Mouse (Mus musculus) lung, postnatal 0 days (tissue): Measurements from ENCODE around the gene Nprl2. TPM values are rescaled to one million over a fixed set of nuclear protein-coding genes. Genes with fewer than 3 reads are reported as not detected.
A peak's percentile ranks its signal among the peaks of the same experiment; 100 is the strongest.

ENCODE experiments used
- ATAC-seq: fragments of 200-750 bp; cut with Nextera tagmentation; 2 replicates; pipeline ENCODE4 v1.8.0; 2017; ENCODE audit warnings: moderate library complexity
- DNase-seq: peaks from one replicate; pipeline ENCODE4 v3.0.0-alpha.2; 2016; ENCODE audit warnings: low spot score
- H3K27ac ChIP-seq: fragments of 300-500 bp; sonication (generic); 2 replicates; pipeline ENCODE4 v1.5.1; 2014; ENCODE audit warnings: antibody characterized with exemption, mild to moderate bottlenecking, low read length, mixed read lengths
- H3K27me3 ChIP-seq: fragments of 300-500 bp; sonication (generic); replicated peaks from 2 replicates; pipeline ENCODE4 v1.6.1; 2014; ENCODE audit warnings: low read length, mixed read lengths; ENCODE audit not compliant: insufficient read depth
- H3K36me3 ChIP-seq: fragments of 300-500 bp; sonication (generic); 2 replicates; pipeline ENCODE4 v1.6.1; 2014; ENCODE audit warnings: low read length, mixed read lengths; ENCODE audit not compliant: insufficient read depth
- H3K4me1 ChIP-seq: fragments of 300-500 bp; sonication (generic); 2 replicates; pipeline ENCODE4 v1.6.1; 2014; ENCODE audit warnings: antibody characterized with exemption, low read depth, low read length, mixed read lengths; ENCODE audit not compliant: insufficient read depth
- H3K4me2 ChIP-seq: fragments of 300-500 bp; sonication (generic); replicated peaks from 2 replicates; pipeline ENCODE4 v1.6.1; 2014; ENCODE audit warnings: low read depth, mild to moderate bottlenecking, low read length, moderate library complexity, mixed read lengths
- H3K4me3 ChIP-seq: fragments of 300-500 bp; sonication (generic); 2 replicates; pipeline ENCODE4 v1.5.1; 2014; ENCODE audit warnings: low read depth, low read length
- H3K9ac ChIP-seq: fragments of 300-500 bp; sonication (generic); replicated peaks from 2 replicates; pipeline ENCODE4 v1.6.1; 2014; ENCODE audit warnings: low read depth, mild to moderate bottlenecking
- H3K9me3 ChIP-seq: fragments of 300-500 bp; sonication (generic); 2 replicates; pipeline ENCODE4 v1.6.1; 2016; ENCODE audit warnings: low read length, mixed read lengths
- CTCF ChIP-seq: IDR thresholded peaks from 2 replicates; pipeline ENCODE4 v1.5.1; 2016; ENCODE audit warnings: antibody characterized with exemption, mild to moderate bottlenecking
- EP300 ChIP-seq: IDR thresholded peaks from 2 replicates; pipeline ENCODE4 v1.6.1; 2016; ENCODE audit warnings: antibody characterized with exemption, mild to moderate bottlenecking, control low read depth
- WGBS: fragments of 180-500 bp; shearing (Covaris S2); extraction: QIAGEN DNeasy Blood & Tissue Kit; methylation state at CpG from one replicate; pipeline ENCODE4 v1.1.7; 2014; 5-methylcytosine and 5-hydroxymethylcytosine counted together
- polyA plus RNA-seq: library from polyadenylated mRNA; unstranded; fragments of >200 nt; fragmentation: Nextera tagmentation; extraction: Ambion mirVana; gene quantifications from 2 replicates; pipeline ENCODE4 v1.2.1, GENCODE M21; 2015

Nprl2 gene
- polyA plus RNA-seq, 1 experiment from 2014 or later = 28.0 TPM

- peak; percentile 75 for ATAC-seq
- peak within 1 kb of the TSS; percentile 38 for H3K27ac ChIP-seq
- H3K4me3 ChIP-seq = peak within 1 kb of the TSS; percentile 28
- H3K9ac ChIP-seq = no peak within 1 kb of the TSS
- peak; percentile 95 for DNase-seq
- 6% methylated on average over 16 of the region's 16 CpGs for WGBS
- peaks cover 6% of the 10 kb centered on the region; the same call in 1 of the 2 replicates for H3K4me1 ChIP-seq
- H3K4me2 ChIP-seq = peak within 1 kb of the TSS; percentile 50
- no peaks in the 10 kb centered on the region for H3K27me3 ChIP-seq
- no peaks in the 10 kb centered on the region for H3K9me3 ChIP-seq
- TF ChIP-seq EP300 = no peak
- no peak for TF ChIP-seq CTCF
- peaks cover 8% of the 10 kb centered on the region; the same call in 1 of the 2 replicates for H3K36me3 ChIP-seq
Observed at GRCm38 (mm10) chr9:107576357-107577107, 34.5 kb downstream of the Nprl2 start, which contains the start of gene Hyal1. Gene Hyal1, plus strand, starts transcription at chr9:107576927.

GRCm38 (mm10) chr9:107577871-107578270, 35.8 kb downstream of the Nprl2 start:
- WGBS = 90% methylated on average over 10 of the region's 10 CpGs
- peaks cover 6% of the 10 kb centered on the region for H3K4me1 ChIP-seq

GRCm38 (mm10) chr9:107578587-107578986, 36.6 kb downstream of the Nprl2 start, which contains the start of gene Naa80:
Gene Naa80, plus strand, starts transcription at chr9:107578887.
- 70% methylated on average over 3 of the region's 3 CpGs for WGBS
- DNase-seq = no peak
- H3K4me1 ChIP-seq = peaks cover 6% of the 10 kb centered on the region
- no peak for TF ChIP-seq EP300
- TF ChIP-seq CTCF = no peak
- no peak within 1 kb of the TSS for H3K4me2 ChIP-seq
- no peak within 1 kb of the TSS for H3K9ac ChIP-seq
- no peaks in the 10 kb centered on the region for H3K27me3 ChIP-seq
- ATAC-seq = no peak
- no peaks in the 10 kb centered on the region for H3K9me3 ChIP-seq
- H3K36me3 ChIP-seq = no peaks in the 10 kb centered on the region
- H3K4me3 ChIP-seq = no peak within 1 kb of the TSS
- no peak within 1 kb of the TSS; the same call in 1 of the 2 replicates for H3K27ac ChIP-seq

More at GRCm38 (mm10) chr9:107577871-107578270, 35.8 kb downstream of the Nprl2 start:
- Histone ChIP-seq H3K36me3 (no peaks in the 10 kb centered on the region), H3K9ac (no peak overlapping the region), H3K27me3 (no peaks in the 10 kb centered on the region), H3K4me3 (no peak overlapping the region), H3K4me2 (no peak overlapping the region), H3K27ac (no peak overlapping the region), H3K9me3 (no peaks in the 10 kb centered on the region)
- TF ChIP-seq EP300 (no peak), CTCF (no peak)
- no peak for DNase-seq
- ATAC-seq = no peak

GRCm38 (mm10) chr9:107579023-107579900, 37.2 kb downstream of the Nprl2 start:
- Histone ChIP-seq H3K9me3 (no peaks in the 10 kb centered on the region), H3K27ac (no peak overlapping the region; the same call in 1 of the 2 replicates), H3K36me3 (no peaks in the 10 kb centered on the region), H3K4me3 (no peak overlapping the region), H3K4me2 (no peak overlapping the region), H3K27me3 (no peaks in the 10 kb centered on the region), H3K4me1 (peaks cover 6% of the 10 kb centered on the region), H3K9ac (no peak overlapping the region)
- DNase-seq (peak; percentile 19), ATAC-seq (no peak)
- 94% methylated on average over 14 of the region's 14 CpGs for WGBS
- no peak for TF ChIP-seq EP300
- no peak for TF ChIP-seq CTCF

GRCm38 (mm10) chr9:107580501-107581317, 38.7 kb downstream of the Nprl2 start, which contains the start of gene Hyal3:
Gene Hyal3, plus strand, starts transcription at chr9:107580818.
- Histone ChIP-seq H3K4me2 (peak within 1 kb of the TSS; percentile 74), H3K4me1 (peaks cover 6% of the 10 kb centered on the region), H3K9me3 (no peaks in the 10 kb centered on the region), H3K36me3 (no peaks in the 10 kb centered on the region), H3K4me3 (peak within 1 kb of the TSS; percentile 60), H3K27me3 (no peaks in the 10 kb centered on the region), H3K9ac (peak within 1 kb of the TSS; percentile 85), H3K27ac (peak within 1 kb of the TSS; percentile 97)
- under 1% methylated on average over 32 of the region's 32 CpGs for WGBS
- ATAC-seq (peak; percentile 87), DNase-seq (peak; percentile 98)
- TF ChIP-seq EP300 (peak; percentile 82), CTCF (no peak)
